Mouse (Mus musculus) C2C12 (cell line): ENCODE measurements at regions not wholly inside any gene's neighbourhood (a gene's known extent, or its start where the extent isn't known, plus 50 kb on each side); places are given as distances from the start of the nearest gene placed in this dataset.

Experiments used
- CTCF ChIP-seq: IDR thresholded peaks from one replicate; pipeline ENCODE4 v1.5.1; 2011; ENCODE audit not compliant: control insufficient read depth, insufficient read depth, insufficient read length
- MAX ChIP-seq: IDR thresholded peaks from one replicate; pipeline ENCODE4 v1.6.1; 2011; ENCODE audit warnings: mild to moderate bottlenecking, control low read depth

DNA sequence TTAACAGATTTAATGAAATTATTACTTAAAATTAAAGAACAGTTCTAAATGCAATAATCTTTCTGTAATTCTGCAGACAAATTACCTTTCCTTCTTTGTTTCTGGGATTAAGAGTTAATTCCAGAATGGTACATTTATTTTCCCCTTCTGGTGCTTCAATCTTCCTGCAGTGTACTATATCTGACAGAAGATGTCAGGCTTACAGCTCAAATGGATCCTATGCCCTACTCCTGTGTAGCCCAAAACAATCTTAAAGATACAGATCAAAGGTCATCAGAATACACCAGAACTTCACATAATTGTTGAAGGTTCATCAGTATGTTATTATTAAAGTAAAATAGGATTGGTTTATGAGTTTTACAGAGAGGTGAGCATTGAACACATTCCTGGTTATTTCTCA is 3901.7 kb downstream of the 9330182O14Rik start:
- TF ChIP-seq CTCF (no peak), MAX (no peak)
